Mouse (Mus musculus): ENCODE measurements around the gene Fam178b.

- TF ChIP-seq CTCF (IDR thresholded peaks at IDR 0.05; ENCODE audit: low read depth): no peak
- TF ChIP-seq EP300 (optimal IDR thresholded peaks at IDR 0.05): no peak
These were observed 41.1 kb upstream of the Fam178b start for GRCm38 (mm10) chr1:36724057-36724431.
